Mouse (Mus musculus): ENCODE measurements around the gene Cdc6.

GRCm38 (mm10) chr11:98954801-98955706 is 47.5 kb downstream of the Cdc6 start:
- TF ChIP-seq CTCF (IDR thresholded peaks at IDR 0.05; ENCODE audit: low read depth) (no peak), EP300 (IDR thresholded peaks at IDR 0.05; ENCODE audit: low read depth) (0 out of 2 replicates have a peak, but pooled peaks have one; percentile 26)
